Mouse (Mus musculus) liver, postnatal 0 days (tissue): ENCODE measurements around the gene Ldah.

Source experiments
- CTCF ChIP-seq: sonication (generic); IDR thresholded peaks from 2 replicates; pipeline ENCODE4 v1.5.1; 2016; ENCODE audit warnings: antibody characterized with exemption, low read depth
- EP300 ChIP-seq: IDR thresholded peaks from 2 replicates; pipeline ENCODE4 v1.6.1; 2016; ENCODE audit warnings: antibody characterized with exemption, low read depth, mild to moderate bottlenecking

GRCm38 (mm10) chr12:8271405-8271804 is 63.5 kb downstream of the Ldah start:
- TF ChIP-seq EP300 (no peak), CTCF (no peak)
